Mouse (Mus musculus): Measurements from ENCODE around the gene Traf1.

Traf1 gene

DNA sequence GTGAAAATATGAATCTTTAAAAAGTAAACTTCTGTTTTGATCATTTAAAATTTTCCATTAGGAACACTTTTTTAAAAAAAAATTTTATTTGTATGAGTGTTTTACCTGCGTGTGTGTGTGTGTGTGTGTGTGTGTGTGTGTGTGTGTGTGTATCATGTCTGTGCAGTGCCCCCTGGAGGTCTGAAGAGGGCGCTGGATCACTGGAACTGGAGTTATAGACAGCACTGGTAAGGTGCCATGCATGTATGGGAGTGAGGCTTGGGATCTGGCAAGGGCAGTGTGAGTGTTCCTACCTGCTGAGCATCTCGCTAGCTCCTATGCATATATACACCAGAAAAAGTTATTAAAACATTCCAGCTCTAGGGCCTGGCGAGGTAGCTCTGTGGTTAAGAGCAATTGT lies 59.8 kb downstream of the Traf1 start:
- DNase-seq (ENCODE audit: low read depth, low spot score): no peak

DNA sequence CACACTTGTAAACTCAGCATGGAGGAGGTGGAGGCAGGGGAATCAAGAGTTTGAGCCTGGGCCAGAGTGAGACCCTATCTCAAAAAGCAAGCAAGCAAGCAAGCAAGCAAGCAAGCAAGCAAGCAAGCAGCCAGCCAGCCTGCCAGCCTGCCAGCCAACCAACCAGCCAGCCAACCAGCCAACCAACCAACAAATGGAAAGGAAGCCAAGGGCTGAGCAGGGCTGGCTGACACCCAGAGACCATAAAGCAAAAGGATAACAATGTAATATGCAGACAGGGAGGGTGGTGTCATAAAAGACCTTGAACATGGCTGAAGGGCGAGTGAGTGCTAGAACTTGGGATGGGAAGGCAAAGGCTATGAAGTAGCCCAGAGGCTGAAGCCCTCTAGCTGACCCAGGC lies 61.2 kb downstream of the Traf1 start:
- no peak for DNase-seq (ENCODE audit: low read depth, low spot score)

DNA sequence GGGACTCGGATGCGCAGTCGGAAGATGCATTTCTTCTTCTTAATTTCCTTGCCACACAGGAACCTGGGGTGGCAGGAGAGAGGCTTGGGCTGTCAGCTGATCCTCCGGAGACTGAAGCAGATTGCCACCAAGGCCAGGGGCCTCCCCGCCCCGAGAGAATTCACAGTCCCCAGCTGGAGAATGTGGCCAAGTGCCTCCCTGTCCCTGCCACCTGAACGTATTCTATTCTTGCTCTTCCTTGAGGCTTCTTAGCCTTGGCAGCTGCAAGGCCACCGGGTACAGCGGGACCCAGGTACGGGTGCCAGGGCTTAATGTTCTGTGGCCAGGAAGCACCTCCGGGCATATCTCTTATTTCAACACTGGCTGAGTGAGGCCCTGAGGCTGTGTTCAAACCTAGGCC lies 61.9 kb downstream of the Traf1 start:
- DNase-seq (ENCODE audit: low read depth, low spot score): peak; percentile 13

DNA sequence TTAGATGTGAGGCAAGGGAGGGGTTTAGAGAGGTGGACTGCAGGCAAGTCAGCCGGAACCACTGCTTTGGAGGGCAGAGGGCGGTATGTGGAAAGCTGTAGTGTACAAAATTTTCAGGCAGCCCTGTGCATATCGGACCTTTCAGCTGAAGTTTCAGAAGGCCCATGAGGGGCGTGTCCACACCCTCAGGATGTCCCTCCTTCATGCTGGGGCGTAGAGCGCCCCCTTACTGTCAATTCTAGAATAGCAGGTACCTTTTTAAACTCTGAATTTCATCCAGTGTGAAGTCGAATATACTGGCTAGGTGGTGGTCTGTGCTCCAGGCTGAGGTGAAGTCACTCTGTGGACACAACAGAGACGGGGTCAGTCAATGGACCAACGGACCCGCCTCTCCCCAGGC lies 63.8 kb downstream of the Traf1 start:
- DNase-seq (ENCODE audit: low read depth, low spot score): peak; percentile 13

DNA sequence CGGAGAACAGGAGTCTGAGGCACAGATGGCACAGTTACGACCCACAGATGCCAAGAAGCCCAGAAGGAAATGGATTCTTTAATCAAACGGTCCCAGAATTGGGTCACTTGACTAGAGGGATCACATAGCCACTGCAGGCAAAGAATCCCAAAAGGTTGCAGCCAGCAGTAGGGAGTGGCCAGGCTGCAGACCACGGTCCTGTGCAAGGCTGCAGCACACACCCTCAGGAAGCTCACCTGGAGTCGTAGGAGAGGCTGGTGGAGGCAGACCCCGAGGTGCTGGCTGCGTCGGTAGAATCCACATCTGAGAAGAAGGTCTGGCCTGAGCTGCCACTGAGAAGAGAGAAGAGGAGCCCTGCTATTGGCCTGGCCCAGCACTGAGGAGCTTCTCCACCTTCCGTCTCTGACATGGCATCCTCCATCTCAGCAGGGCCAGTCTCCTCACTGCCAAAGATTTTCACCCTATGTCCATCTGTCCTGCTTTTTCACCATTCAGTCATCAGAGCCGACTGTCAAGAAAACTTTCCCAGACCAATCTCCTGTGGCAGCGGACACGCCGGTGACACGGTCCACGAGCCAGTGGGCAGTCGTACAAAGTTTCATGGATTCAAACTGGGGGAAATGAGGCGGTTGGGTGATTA lies 64.6 kb downstream of the Traf1 start:
- peak; percentile 75 for DNase-seq (ENCODE audit: low read depth, low spot score)

DNA sequence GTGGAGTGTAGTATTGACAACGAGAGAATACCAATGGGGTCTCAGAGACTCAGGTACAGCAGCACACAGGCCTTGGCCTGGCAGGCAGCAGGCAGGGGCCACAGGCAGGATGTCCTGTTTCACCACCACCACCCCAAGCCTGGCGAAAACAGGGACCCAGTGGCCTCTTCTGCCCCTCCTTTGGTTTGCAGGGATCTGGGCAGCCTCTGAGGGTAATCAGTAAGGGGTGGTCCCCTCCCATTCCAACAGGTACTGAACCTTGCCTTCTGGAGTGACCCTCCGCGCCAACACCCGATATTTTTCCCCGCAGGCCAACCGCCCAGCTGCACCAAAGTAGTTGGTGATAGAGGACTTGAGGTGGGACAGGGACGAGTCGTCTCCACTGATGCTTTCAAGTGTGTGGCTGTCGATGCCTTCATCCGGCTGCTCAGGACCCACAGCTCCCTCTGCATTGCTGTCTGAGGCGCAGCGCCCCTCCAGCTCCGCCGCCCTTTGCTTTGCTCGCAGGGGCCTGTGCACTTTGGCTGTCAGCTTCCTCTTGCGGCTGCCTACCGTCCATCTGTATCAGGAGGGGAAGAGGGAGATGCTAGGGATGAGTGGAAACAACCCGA lies 66.0 kb downstream of the Traf1 start:
- DNase-seq (ENCODE audit: low read depth, low spot score): no peak

DNA sequence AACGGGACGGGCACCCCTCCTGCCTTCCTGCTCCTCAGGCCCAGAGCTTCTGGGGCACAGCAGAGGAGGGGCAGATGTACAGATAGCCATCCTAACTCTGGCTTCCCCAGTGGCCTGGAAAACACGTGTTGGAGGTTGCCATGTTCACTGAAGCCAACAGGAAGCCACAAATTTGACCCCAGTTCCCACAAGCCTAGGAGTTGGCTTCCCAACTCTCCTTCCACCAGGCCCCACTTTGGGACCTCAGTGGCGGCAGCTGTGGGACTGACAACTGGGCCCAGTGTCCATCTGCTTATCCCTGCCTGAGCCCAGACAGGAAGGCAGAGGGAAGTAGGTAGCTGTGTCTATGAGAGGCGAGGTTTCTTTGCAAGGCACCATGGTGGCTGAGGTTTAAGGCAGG lies 67.6 kb downstream of the Traf1 start:
- no peak for DNase-seq (ENCODE audit: low read depth, low spot score)
